Mouse (Mus musculus) liver, embryonic 16.5 days (tissue): ENCODE results near the gene Gm3839. TPM values are rescaled to one million over a fixed set of nuclear protein-coding genes. Genes with fewer than 3 reads are reported as not detected.
"Not testable (repeated sequence)": the region's sequence is repeated elsewhere in the genome, so short reads cannot be mapped to it uniquely, and the experiment has no call there.

Experiments
- ATAC-seq: fragments of 200-750 bp; cut with Nextera tagmentation; 2 replicates; pipeline ENCODE4 v1.8.0; 2017; ENCODE audit warnings: low read depth, mild to moderate bottlenecking, moderate number of reproducible peaks, moderate library complexity
- H3K27ac ChIP-seq: fragments of 300-500 bp; sonication (generic); 2 replicates; pipeline ENCODE4 v1.5.1; 2014; ENCODE audit warnings: mild to moderate bottlenecking, low read length
- H3K27me3 ChIP-seq: fragments of 300-500 bp; sonication (generic); 2 replicates; pipeline ENCODE4 v1.6.1; 2014; ENCODE audit warnings: low read depth, low read length, mixed read lengths; ENCODE audit not compliant: control insufficient read depth, insufficient read depth
- H3K36me3 ChIP-seq: fragments of 300-500 bp; sonication (generic); 2 replicates; pipeline ENCODE4 v1.6.1; 2014; ENCODE audit warnings: mild to moderate bottlenecking; ENCODE audit not compliant: control insufficient read depth, insufficient read depth
- H3K4me1 ChIP-seq: fragments of 300-500 bp; sonication (generic); 2 replicates; pipeline ENCODE4 v1.6.1; 2014; ENCODE audit warnings: low read depth, low read length, mixed read lengths; ENCODE audit not compliant: control insufficient read depth
- H3K4me2 ChIP-seq: fragments of 300-500 bp; sonication (generic); 2 replicates; pipeline ENCODE4 v1.6.1; 2014; ENCODE audit warnings: low read depth, low read length, mixed read lengths
- H3K4me3 ChIP-seq: fragments of 300-500 bp; sonication (generic); 2 replicates; pipeline ENCODE4 v1.5.1; 2014; ENCODE audit warnings: low read depth, mild to moderate bottlenecking, low read length
- H3K9ac ChIP-seq: fragments of 300-500 bp; sonication (generic); 2 replicates; pipeline ENCODE4 v1.6.1; 2014; ENCODE audit warnings: low read depth, low read length
- H3K9me3 ChIP-seq: fragments of 300-500 bp; sonication (generic); replicated peaks from 2 replicates; pipeline ENCODE4 v1.6.1; 2016; ENCODE audit warnings: low read length; ENCODE audit not compliant: control insufficient read depth
- WGBS: fragments of 180-500 bp; shearing (Covaris S2); extraction: QIAGEN DNeasy Blood & Tissue Kit; methylation state at CpG from one replicate; pipeline ENCODE4 v1.1.7; 2014; ENCODE audit not compliant: insufficient replicate concordance; 5-methylcytosine and 5-hydroxymethylcytosine counted together
- polyA plus RNA-seq: library from polyadenylated mRNA; unstranded; fragments of >200 nt; fragmentation: Nextera tagmentation; extraction: Ambion mirVana; gene quantifications from 2 replicates; pipeline ENCODE4 v1.2.1, GENCODE M21; 2015

The Gm3839 gene
- 0.90 and 0.92 TPM in 2 replicates for polyA plus RNA-seq

- not testable (repeated sequence) for H3K36me3 ChIP-seq, H3K9me3 ChIP-seq, H3K27me3 ChIP-seq, H3K4me3 ChIP-seq, ATAC-seq, H3K4me2 ChIP-seq, H3K4me1 ChIP-seq, H3K9ac ChIP-seq, H3K27ac ChIP-seq
These were observed at the start of gene Gm3839 for GRCm38 (mm10) chr14:11356626-11357025. Gene Gm3839 (minus strand): TSS chr14:11356726.

DNA sequence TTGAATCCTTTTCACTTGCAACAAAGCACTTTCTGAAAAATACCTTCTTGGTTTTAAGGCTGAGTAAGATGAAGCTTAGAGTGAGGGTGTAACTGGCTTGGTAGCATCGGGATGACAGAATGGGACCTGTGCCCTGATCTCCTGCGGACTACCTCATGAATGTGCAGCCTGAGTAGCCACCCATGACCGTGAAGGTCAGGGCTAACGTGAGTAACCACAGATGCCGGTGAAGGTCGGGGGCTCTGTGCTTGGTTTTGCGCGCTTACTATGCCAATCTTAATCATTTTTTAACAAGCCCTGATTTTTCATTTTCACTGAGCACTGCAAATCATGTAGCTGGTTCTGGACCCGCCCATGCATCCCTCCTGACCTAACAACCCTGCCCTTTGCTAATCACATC, 49.1 kb upstream of the Gm3839 start:
- H3K4me2 ChIP-seq, result no peak overlapping the region
- H3K4me1 ChIP-seq, result no peaks in the 10 kb centered on the region
- no peaks in the 10 kb centered on the region for H3K36me3 ChIP-seq
- H3K4me3 ChIP-seq, result no peak overlapping the region
- no peaks in the 10 kb centered on the region for H3K27me3 ChIP-seq
- H3K9ac ChIP-seq, result no peak overlapping the region
- 75% methylated on average over 9 of the region's 9 CpGs for WGBS
- no peak overlapping the region for H3K27ac ChIP-seq
- ATAC-seq, result no peak
- H3K9me3 ChIP-seq, result no peaks in the 10 kb centered on the region

DNA sequence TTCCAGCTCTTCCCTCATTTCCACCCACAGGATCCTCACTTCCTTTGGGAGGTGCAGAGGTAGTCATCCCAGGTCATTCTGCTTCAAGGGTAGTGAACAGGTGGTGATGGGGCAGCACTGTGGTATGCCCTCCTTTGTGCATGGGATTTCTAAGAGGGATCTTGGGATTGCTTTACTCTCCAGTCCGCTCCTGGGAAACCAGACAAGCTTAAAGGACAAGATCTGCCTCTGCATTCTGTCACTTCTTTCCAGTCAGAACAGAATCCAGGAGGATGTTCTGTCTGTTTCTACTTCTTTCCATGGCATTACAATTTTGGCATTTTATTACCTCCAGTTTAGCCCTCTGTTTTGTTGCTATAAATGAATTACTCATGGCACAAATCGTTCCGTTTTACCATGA, 21.3 kb upstream of the Gm3839 start:
- 71% methylated on average over 3 of the region's 3 CpGs for WGBS
- no peaks in the 10 kb centered on the region for H3K36me3 ChIP-seq
- no peaks in the 10 kb centered on the region for H3K9me3 ChIP-seq
- H3K4me2 ChIP-seq, result no peak overlapping the region
- H3K9ac ChIP-seq, result no peak overlapping the region
- ATAC-seq, result no peak
- no peaks in the 10 kb centered on the region for H3K4me1 ChIP-seq
- H3K4me3 ChIP-seq, result no peak overlapping the region
- no peak overlapping the region for H3K27ac ChIP-seq
- no peaks in the 10 kb centered on the region for H3K27me3 ChIP-seq

DNA sequence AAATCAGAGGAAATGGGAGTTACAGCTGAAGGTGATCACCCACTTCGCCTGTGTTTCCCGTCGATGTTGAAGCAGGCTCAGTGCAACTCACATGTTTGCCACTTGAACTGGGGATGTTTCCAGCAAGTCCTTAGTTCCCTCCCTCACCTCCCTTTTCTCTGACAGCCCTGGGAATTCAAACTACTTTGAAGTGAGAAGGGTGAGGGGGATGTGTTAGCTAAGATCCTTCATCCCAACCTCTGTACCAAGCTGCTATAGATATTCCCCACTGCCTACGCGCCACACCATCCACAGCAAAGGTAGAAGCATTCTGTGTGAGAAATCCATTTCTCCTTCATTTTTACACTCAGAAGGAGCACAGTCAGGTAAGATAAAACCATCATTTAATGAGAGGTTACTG, 18.7 kb upstream of the Gm3839 start:
- no peak overlapping the region for H3K27ac ChIP-seq
- ATAC-seq, result no peak
- no peak overlapping the region for H3K4me2 ChIP-seq
- no peaks in the 10 kb centered on the region for H3K36me3 ChIP-seq
- no peak overlapping the region for H3K9ac ChIP-seq
- H3K4me1 ChIP-seq, result no peaks in the 10 kb centered on the region
- H3K27me3 ChIP-seq, result no peaks in the 10 kb centered on the region
- no peak overlapping the region for H3K4me3 ChIP-seq
- H3K9me3 ChIP-seq, result no peaks in the 10 kb centered on the region
- 76% methylated on average over 5 of the region's 5 CpGs for WGBS

DNA sequence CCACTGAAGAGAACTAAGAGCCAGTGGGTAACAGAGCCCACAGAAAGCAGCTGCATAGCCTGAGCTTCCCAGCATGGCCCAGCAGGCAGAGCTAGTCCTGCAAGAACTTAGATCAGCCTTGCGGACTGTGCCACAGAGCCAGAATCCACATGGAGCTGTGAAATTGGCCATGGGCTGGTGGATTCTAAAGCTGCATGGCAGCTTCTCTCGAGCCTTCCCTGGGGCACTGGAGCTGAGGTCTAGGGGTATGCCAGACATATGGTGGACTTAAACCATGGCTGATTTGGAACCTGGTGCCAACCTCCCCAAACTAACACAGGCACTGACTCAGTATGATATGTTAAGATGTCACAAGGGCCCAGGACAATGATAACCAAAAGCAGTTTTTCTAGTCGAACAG, 10.4 kb downstream of the Gm3839 start:
- Histone ChIP-seq H3K4me3 (no peak overlapping the region), H3K9me3 (no peaks in the 10 kb centered on the region), H3K27ac (no peak overlapping the region), H3K27me3 (no peaks in the 10 kb centered on the region), H3K36me3 (no peaks in the 10 kb centered on the region), H3K4me1 (no peaks in the 10 kb centered on the region), H3K9ac (no peak overlapping the region), H3K4me2 (no peak overlapping the region)
- 58% methylated on average over 3 of the region's 3 CpGs for WGBS
- no peak for ATAC-seq

DNA sequence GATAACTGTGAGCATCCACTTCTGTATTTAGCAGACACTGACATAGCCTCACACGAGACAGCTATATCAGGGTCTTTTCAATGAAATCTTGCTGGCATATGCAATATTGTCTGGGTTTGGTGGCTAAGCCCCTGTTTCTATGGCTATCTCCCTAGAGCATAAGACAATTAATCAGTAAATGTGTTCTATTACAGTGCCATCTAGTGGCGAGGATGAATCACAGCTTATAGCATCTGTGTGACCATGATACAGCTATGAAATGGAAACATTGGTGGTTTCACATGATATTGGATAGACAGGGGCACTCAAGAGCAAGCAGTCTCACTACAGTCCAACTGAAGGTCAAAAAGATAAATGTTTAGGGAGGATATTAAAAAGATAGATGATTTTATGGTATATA, 26.5 kb downstream of the Gm3839 start:
- Histone ChIP-seq H3K4me2 (no peak overlapping the region), H3K36me3 (no peaks in the 10 kb centered on the region), H3K4me3 (no peak overlapping the region), H3K9ac (no peak overlapping the region), H3K4me1 (no peaks in the 10 kb centered on the region), H3K9me3 (no peaks in the 10 kb centered on the region), H3K27me3 (no peaks in the 10 kb centered on the region), H3K27ac (no peak overlapping the region)
- 37% methylated on average over 2 of the region's 2 CpGs for WGBS
- no peak for ATAC-seq

DNA sequence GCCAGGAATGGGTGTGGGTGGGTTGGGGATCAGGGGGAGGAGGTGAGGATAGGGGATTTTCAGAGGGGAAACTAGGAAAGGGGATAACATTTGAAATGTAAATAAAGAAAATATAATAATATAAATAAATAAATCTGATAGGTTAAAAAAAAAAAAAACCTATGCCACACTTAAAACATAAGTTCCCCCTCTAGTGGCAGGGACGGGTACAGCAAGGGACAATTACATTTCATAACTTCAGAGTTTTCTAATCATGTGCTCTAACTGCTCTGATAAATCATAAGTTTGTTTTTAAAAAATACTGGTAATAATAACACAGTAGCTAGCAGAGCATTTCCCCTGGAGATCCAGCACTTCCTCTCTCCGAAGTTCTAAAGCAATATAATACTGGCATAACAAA, 49.4 kb downstream of the Gm3839 start:
- Histone ChIP-seq H3K36me3 (no peaks in the 10 kb centered on the region), H3K9me3 (no peaks in the 10 kb centered on the region), H3K4me2 (no peak overlapping the region), H3K9ac (no peak overlapping the region), H3K4me1 (no peaks in the 10 kb centered on the region), H3K4me3 (no peak overlapping the region), H3K27me3 (no peaks in the 10 kb centered on the region), H3K27ac (no peak overlapping the region)
- no peak for ATAC-seq
- WGBS, result 21% methylated on average over 2 of the region's 2 CpGs

DNA sequence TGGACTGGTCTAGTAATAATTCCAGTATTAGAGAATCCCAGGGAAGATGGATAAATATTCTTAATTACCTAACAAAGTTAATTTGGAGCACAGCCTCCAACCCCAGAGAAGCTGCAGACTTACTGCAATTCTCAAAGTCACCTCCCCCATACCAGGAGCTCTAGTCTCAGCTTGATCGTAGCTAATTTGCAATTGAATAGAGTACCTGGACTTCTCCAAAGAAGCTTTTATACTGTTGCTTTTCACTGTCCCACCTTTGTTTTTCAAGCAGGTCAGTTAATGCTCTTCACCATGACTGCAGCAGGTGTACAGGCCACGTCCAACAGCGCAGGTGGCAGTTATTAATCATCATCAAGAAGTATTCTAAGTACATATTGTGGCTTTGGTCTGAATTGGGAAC, 68.6 kb downstream of the Gm3839 start:
- H3K36me3 ChIP-seq, H3K9me3 ChIP-seq: not testable (repeated sequence)

GRCm38 (mm10) chr14:11257161-11257705, 99.3 kb downstream of the Gm3839 start:
- Histone ChIP-seq H3K27me3 (no peaks in the 10 kb centered on the region), H3K27ac (no peak overlapping the region), H3K36me3 (no peaks in the 10 kb centered on the region), H3K9me3 (no peaks in the 10 kb centered on the region), H3K4me3 (no peak overlapping the region), H3K4me1 (no peaks in the 10 kb centered on the region), H3K9ac (no peak overlapping the region), H3K4me2 (no peak overlapping the region)
- 57% methylated on average over 4 of the region's 4 CpGs for WGBS
- no peak for ATAC-seq

More for the DNA sequence above, 68.6 kb downstream of the Gm3839 start:
- not testable (repeated sequence) for H3K4me1 ChIP-seq, H3K4me3 ChIP-seq, H3K4me2 ChIP-seq, H3K9ac ChIP-seq, H3K27ac ChIP-seq, H3K27me3 ChIP-seq, ATAC-seq
- WGBS, result 57% methylated on average over 3 of the region's 3 CpGs

DNA sequence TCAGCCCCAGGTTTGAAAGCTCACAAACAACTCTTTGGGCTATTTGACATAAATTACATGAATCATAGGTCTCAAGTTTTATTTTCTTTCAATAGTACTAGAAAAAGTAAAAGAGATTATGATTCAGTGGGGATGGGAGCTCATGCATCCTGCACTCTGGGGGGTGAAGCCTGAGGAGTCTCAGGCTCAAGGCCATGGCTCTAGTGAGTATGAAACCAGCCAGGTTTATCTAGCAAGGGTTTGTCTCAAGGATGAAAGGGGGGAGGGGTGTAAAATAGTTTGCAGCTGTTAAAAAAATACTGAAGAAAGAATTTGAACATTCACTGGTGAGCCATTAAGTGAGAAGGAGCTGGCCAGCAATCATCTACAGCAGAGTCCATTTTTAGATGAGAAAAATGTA, 108.5 kb downstream of the Gm3839 start:
- ATAC-seq, result no peak
- H3K9me3 ChIP-seq, result no peaks in the 10 kb centered on the region
- H3K4me3 ChIP-seq, result no peak overlapping the region
- no peaks in the 10 kb centered on the region for H3K4me1 ChIP-seq
- H3K9ac ChIP-seq, result no peak overlapping the region
- no peaks in the 10 kb centered on the region for H3K36me3 ChIP-seq
- no peaks in the 10 kb centered on the region for H3K27me3 ChIP-seq
- no peak overlapping the region for H3K27ac ChIP-seq
- no peak overlapping the region for H3K4me2 ChIP-seq
